Mouse (Mus musculus): Measurements from ENCODE around the gene Snrpa. TPM values are rescaled to one million over a fixed set of nuclear protein-coding genes. Genes with fewer than 3 reads are reported as not detected.
A peak's percentile ranks its signal among the peaks of the same experiment; 100 is the strongest.
"Not testable (repeated sequence)": the region's sequence is repeated elsewhere in the genome, so short reads cannot be mapped to it uniquely, and the experiment has no call there.

The Snrpa gene
- polyA plus RNA-seq (2014; fragmentation: Nextera tagmentation; extraction: Ambion mirVana), result 140 and 150 TPM in 2 replicates

- Histone ChIP-seq H3K27me3 (ENCODE audit: control insufficient read depth, insufficient read depth, low read length) (no peaks in the 10 kb centered on the region), H3K36me3 (ENCODE audit: control insufficient read depth, insufficient read depth, low read length) (peaks cover 57% of the 10 kb centered on the region), H3K9ac (ENCODE audit: low read length) (peak within 1 kb of the TSS; percentile 95), H3K27ac (replicated peaks in 1 of 2; ENCODE audit: control insufficient read depth in 1 of 2, insufficient read depth in 1 of 2, low read depth in 2 of 2, low read length in 2 of 2) (peak within 1 kb of the TSS; percentile 99 to 100), H3K4me3 (ENCODE audit: control insufficient read depth in 1 of 2, insufficient read depth in 1 of 2, low read depth in 1 of 2, low read length in 2 of 2) (peak within 1 kb of the TSS; percentile 76 to 100), H3K4me2 (ENCODE audit: low read length) (peak within 1 kb of the TSS; percentile 87), H3K9me3 (ENCODE audit: control insufficient read depth, low read length) (no peaks in the 10 kb centered on the region), H3K4me1 (ENCODE audit: control insufficient read depth in 2 of 2, insufficient read depth in 2 of 2, low read length in 2 of 2) (peaks cover 4 to 13% of the 10 kb centered on the region in 2 experiments)
- WGBS, result under 1% methylated on average over 64 of the region's 64 CpGs
- peak; percentile 99 for ATAC-seq (ENCODE audit: insufficient number of reproducible peaks, insufficient read depth, low FRiP score, low read depth)
Observed at GRCm38 (mm10) chr7:27195681-27196611, at the start of gene Snrpa, which contains the start of gene BC024978. TSS of gene Snrpa (minus strand) at chr7:27196271. TSS of gene BC024978 (plus strand) at chr7:27195781.

GRCm38 (mm10) chr7:27244088-27244487 is 48.0 kb upstream of the Snrpa start:
- H3K9me3 ChIP-seq (ENCODE audit: control insufficient read depth, low read length); ATAC-seq (ENCODE audit: insufficient number of reproducible peaks, insufficient read depth, low FRiP score, low read depth); H3K9ac ChIP-seq (ENCODE audit: low read length); H3K27me3 ChIP-seq (ENCODE audit: control insufficient read depth, insufficient read depth, low read length); H3K4me1 ChIP-seq (ENCODE audit: control insufficient read depth in 2 of 2, insufficient read depth in 2 of 2, low read length in 2 of 2); H3K4me2 ChIP-seq (ENCODE audit: low read length); H3K27ac ChIP-seq (replicated peaks in 1 of 2; ENCODE audit: control insufficient read depth in 1 of 2, insufficient read depth in 1 of 2, low read depth in 2 of 2, low read length in 2 of 2); H3K4me3 ChIP-seq (ENCODE audit: control insufficient read depth in 1 of 2, insufficient read depth in 1 of 2, low read depth in 1 of 2, low read length in 2 of 2): not testable (repeated sequence)
- H3K36me3 ChIP-seq (ENCODE audit: control insufficient read depth, insufficient read depth, low read length), result peaks cover 43% of the 10 kb centered on the region
- WGBS, result 83% methylated on average over 2 of the region's 2 CpGs

DNA sequence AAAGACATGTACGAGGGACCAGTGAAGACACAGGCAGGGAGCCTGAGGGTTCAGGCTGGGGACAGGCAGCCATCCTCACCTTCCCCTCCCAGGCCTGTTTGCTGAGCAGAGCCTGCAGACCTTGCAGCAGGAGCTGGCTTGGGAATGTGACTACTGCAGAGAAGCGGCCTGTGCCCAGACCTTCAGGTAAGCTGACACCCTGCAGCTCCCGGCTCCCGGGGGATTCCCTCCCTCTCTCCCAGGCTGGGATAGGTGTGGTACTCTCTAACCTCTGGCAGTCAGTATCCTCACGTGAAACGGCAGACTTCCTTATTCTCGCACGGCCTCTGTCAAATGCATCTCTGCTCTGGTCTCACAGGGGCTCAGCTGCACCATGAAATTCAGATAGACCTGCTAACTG is 47.1 kb upstream of the Snrpa start:
- Histone ChIP-seq H3K4me2 (ENCODE audit: low read length) (no peak overlapping the region), H3K4me1 (ENCODE audit: control insufficient read depth in 2 of 2, insufficient read depth in 2 of 2, low read length in 2 of 2) (no peaks in the 10 kb centered on the region), H3K36me3 (ENCODE audit: control insufficient read depth, insufficient read depth, low read length) (peaks cover 47% of the 10 kb centered on the region), H3K4me3 (ENCODE audit: control insufficient read depth in 1 of 2, insufficient read depth in 1 of 2, low read depth in 1 of 2, low read length in 2 of 2) (no peak overlapping the region), H3K27ac (replicated peaks in 1 of 2; ENCODE audit: control insufficient read depth in 1 of 2, insufficient read depth in 1 of 2, low read depth in 2 of 2, low read length in 2 of 2) (no peak overlapping the region), H3K9me3 (ENCODE audit: control insufficient read depth, low read length) (no peaks in the 10 kb centered on the region), H3K27me3 (ENCODE audit: control insufficient read depth, insufficient read depth, low read length) (no peaks in the 10 kb centered on the region), H3K9ac (ENCODE audit: low read length) (no peak overlapping the region)
- no peak for ATAC-seq (ENCODE audit: insufficient number of reproducible peaks, insufficient read depth, low FRiP score, low read depth)
- WGBS, result 57% methylated on average over 8 of the region's 8 CpGs

DNA sequence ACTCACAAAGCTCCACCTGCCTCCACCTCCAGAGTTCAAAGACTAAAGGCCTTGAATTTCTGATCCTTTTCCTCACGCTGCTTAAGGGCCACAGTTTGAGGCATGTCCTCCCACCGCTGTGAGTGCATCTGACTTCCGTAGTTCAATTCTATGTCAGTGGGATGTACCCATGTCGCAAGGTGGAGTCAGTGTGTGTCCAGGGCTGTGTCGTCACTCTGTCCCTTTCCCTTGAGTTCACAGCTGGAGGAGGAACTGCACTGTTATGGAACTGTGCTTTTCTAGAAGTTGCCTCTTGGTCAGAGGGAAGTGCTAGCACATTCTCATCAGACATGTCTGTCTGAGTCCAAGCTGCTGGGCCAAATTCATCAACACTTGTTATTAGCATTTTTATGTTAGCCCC is 42.5 kb upstream of the Snrpa start:
- Histone ChIP-seq H3K36me3 (ENCODE audit: control insufficient read depth, insufficient read depth, low read length) (peaks cover 34% of the 10 kb centered on the region), H3K4me3 (ENCODE audit: control insufficient read depth in 1 of 2, insufficient read depth in 1 of 2, low read depth in 1 of 2, low read length in 2 of 2) (no peak overlapping the region), H3K4me1 (ENCODE audit: control insufficient read depth in 2 of 2, insufficient read depth in 2 of 2, low read length in 2 of 2) (peaks cover 3% of the 10 kb centered on the region in 2 experiments; a peak in 3 of 4 replicates), H3K27me3 (ENCODE audit: control insufficient read depth, insufficient read depth, low read length) (no peaks in the 10 kb centered on the region), H3K9ac (ENCODE audit: low read length) (no peak overlapping the region), H3K27ac (replicated peaks in 1 of 2; ENCODE audit: control insufficient read depth in 1 of 2, insufficient read depth in 1 of 2, low read depth in 2 of 2, low read length in 2 of 2) (no peak overlapping the region), H3K4me2 (ENCODE audit: low read length) (no peak overlapping the region), H3K9me3 (ENCODE audit: control insufficient read depth, low read length) (no peaks in the 10 kb centered on the region)
- WGBS, result 81% methylated on average over 5 of the region's 5 CpGs
- no peak for ATAC-seq (ENCODE audit: insufficient number of reproducible peaks, insufficient read depth, low FRiP score, low read depth)

GRCm38 (mm10) chr7:27237527-27237926 is 41.5 kb upstream of the Snrpa start:
- Histone ChIP-seq H3K9me3 (ENCODE audit: control insufficient read depth, low read length) (no peaks in the 10 kb centered on the region), H3K9ac (ENCODE audit: low read length) (no peak overlapping the region), H3K4me1 (ENCODE audit: control insufficient read depth in 2 of 2, insufficient read depth in 2 of 2, low read length in 2 of 2) (peaks cover 6% of the 10 kb centered on the region in 2 experiments; a peak in 3 of 4 replicates), H3K36me3 (ENCODE audit: control insufficient read depth, insufficient read depth, low read length) (peaks cover 23% of the 10 kb centered on the region), H3K4me3 (ENCODE audit: control insufficient read depth in 1 of 2, insufficient read depth in 1 of 2, low read depth in 1 of 2, low read length in 2 of 2) (no peak overlapping the region), H3K27ac (replicated peaks in 1 of 2; ENCODE audit: control insufficient read depth in 1 of 2, insufficient read depth in 1 of 2, low read depth in 2 of 2, low read length in 2 of 2) (no peak overlapping the region), H3K27me3 (ENCODE audit: control insufficient read depth, insufficient read depth, low read length) (no peaks in the 10 kb centered on the region), H3K4me2 (ENCODE audit: low read length) (no peak overlapping the region)
- 86% methylated on average over 2 of the region's 2 CpGs for WGBS
- ATAC-seq (ENCODE audit: insufficient number of reproducible peaks, insufficient read depth, low FRiP score, low read depth), result no peak

GRCm38 (mm10) chr7:27235726-27236125 is 39.7 kb upstream of the Snrpa start:
- H3K36me3 ChIP-seq (ENCODE audit: control insufficient read depth, insufficient read depth, low read length), result peaks cover 14% of the 10 kb centered on the region; the same call in 1 of the 2 replicates
- no peaks in the 10 kb centered on the region for H3K27me3 ChIP-seq (ENCODE audit: control insufficient read depth, insufficient read depth, low read length)
- H3K4me1 ChIP-seq (ENCODE audit: control insufficient read depth in 2 of 2, insufficient read depth in 2 of 2, low read length in 2 of 2), result peaks cover 6% of the 10 kb centered on the region in 2 experiments; a peak in 3 of 4 replicates
- no peak overlapping the region for H3K27ac ChIP-seq (replicated peaks in 1 of 2; ENCODE audit: control insufficient read depth in 1 of 2, insufficient read depth in 1 of 2, low read depth in 2 of 2, low read length in 2 of 2)
- no peak overlapping the region for H3K4me2 ChIP-seq (ENCODE audit: low read length)
- WGBS, result 87% methylated on average over 2 of the region's 2 CpGs
- H3K9ac ChIP-seq (ENCODE audit: low read length), result no peak overlapping the region
- H3K4me3 ChIP-seq (ENCODE audit: control insufficient read depth in 1 of 2, insufficient read depth in 1 of 2, low read depth in 1 of 2, low read length in 2 of 2), result no peak overlapping the region
- H3K9me3 ChIP-seq (ENCODE audit: control insufficient read depth, low read length), result no peaks in the 10 kb centered on the region
- ATAC-seq (ENCODE audit: insufficient number of reproducible peaks, insufficient read depth, low FRiP score, low read depth), result no peak

DNA sequence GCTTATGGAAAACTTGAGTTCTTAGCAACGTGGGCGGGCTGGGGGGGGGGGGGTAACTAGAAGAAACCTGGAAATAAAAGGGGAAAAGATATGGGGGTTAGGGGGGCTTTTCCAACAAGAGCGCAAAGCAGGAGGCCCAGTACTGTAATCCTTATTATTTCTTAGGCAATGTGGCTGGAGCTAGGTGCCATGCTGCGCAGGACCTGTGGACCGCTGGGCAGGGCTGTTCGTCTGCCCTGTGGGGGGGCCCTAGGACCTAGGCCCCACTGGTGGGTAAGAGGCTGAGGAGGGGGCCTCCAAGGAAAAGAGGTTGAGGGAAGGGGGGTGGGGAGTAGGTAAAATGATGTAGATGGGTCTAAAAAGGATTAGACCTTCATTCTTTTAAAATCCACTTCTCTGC is 37.2 kb upstream of the Snrpa start:
- Histone ChIP-seq H3K27me3 (ENCODE audit: control insufficient read depth, insufficient read depth, low read length) (no peaks in the 10 kb centered on the region), H3K27ac (replicated peaks in 1 of 2; ENCODE audit: control insufficient read depth in 1 of 2, insufficient read depth in 1 of 2, low read depth in 2 of 2, low read length in 2 of 2) (peak overlapping the region in 1 of 2 experiments; percentile 56; a peak in 1 of 4 replicates), H3K36me3 (ENCODE audit: control insufficient read depth, insufficient read depth, low read length) (no peaks in the 10 kb centered on the region), H3K4me3 (ENCODE audit: control insufficient read depth in 1 of 2, insufficient read depth in 1 of 2, low read depth in 1 of 2, low read length in 2 of 2) (peak overlapping the region; percentile 50 to 88), H3K9ac (ENCODE audit: low read length) (peak overlapping the region; percentile 68), H3K4me1 (ENCODE audit: control insufficient read depth in 2 of 2, insufficient read depth in 2 of 2, low read length in 2 of 2) (peaks cover 8 to 9% of the 10 kb centered on the region in 2 experiments; a peak in 3 of 4 replicates), H3K9me3 (ENCODE audit: control insufficient read depth, low read length) (no peaks in the 10 kb centered on the region), H3K4me2 (ENCODE audit: low read length) (peak overlapping the region; percentile 72)
- ATAC-seq (ENCODE audit: insufficient number of reproducible peaks, insufficient read depth, low FRiP score, low read depth), result no peak; the same call in 1 of the 2 replicates
- WGBS, result 5% methylated on average over 6 of the region's 6 CpGs
